Mouse (Mus musculus) layer of hippocampus, adult 2 months (tissue): ENCODE data around the gene Sh3bp4. TPM values are rescaled to one million over a fixed set of nuclear protein-coding genes. Genes with fewer than 3 reads are reported as not detected.
A peak's percentile ranks its signal among the peaks of the same experiment; 100 is the strongest.

ENCODE experiments used
- DNase-seq, 2 experiments: peaks; one replicate each; pipeline ENCODE4 v3.0.0; 2022; ENCODE audit warnings: low spot score in 2 of 2
- H3K27ac ChIP-seq: fragments of 200-600 bp; 2 replicates; pipeline ENCODE4 v1.8.1; 2022
- H3K4me3 ChIP-seq: fragments of 200-600 bp; 2 replicates; pipeline ENCODE4 v1.8.1; 2022; ENCODE audit warnings: mild to moderate bottlenecking
- CTCF ChIP-seq: fragments of 200-600 bp; conservative IDR thresholded peaks from 2 replicates; pipeline ENCODE4 v1.8.1; 2022; ENCODE audit warnings: antibody characterized with exemption, mild to moderate bottlenecking, moderate library complexity
- total RNA-seq, 2 experiments: library from RNA; stranded (reverse); gene quantifications; 2 replicates each; pipeline ENCODE4 v1.2.3; 2021

Sh3bp4 gene
- total RNA-seq, 2 experiments from 2014 or later = 21.9 to 24.8 TPM

GRCm38 (mm10) chr1:89105891-89106830 is 35.9 kb downstream of the Sh3bp4 start:
- no peak overlapping the region for H3K4me3 ChIP-seq
- no peak for TF ChIP-seq CTCF
- H3K27ac ChIP-seq = no peak overlapping the region
- no peak for DNase-seq

GRCm38 (mm10) chr1:89107466-89107865 is 37.3 kb downstream of the Sh3bp4 start:
- Histone ChIP-seq H3K4me3 (no peak overlapping the region), H3K27ac (no peak overlapping the region)
- no peak for DNase-seq
- TF ChIP-seq CTCF = no peak

- no peak overlapping the region for H3K27ac ChIP-seq
- TF ChIP-seq CTCF = no peak
- no peak for DNase-seq
- H3K4me3 ChIP-seq = no peak overlapping the region
These were observed 38.2 kb downstream of the Sh3bp4 start for GRCm38 (mm10) chr1:89108340-89108896.

GRCm38 (mm10) chr1:89109767-89110166 is 39.6 kb downstream of the Sh3bp4 start:
- TF ChIP-seq CTCF = no peak
- Histone ChIP-seq H3K27ac (no peak overlapping the region), H3K4me3 (no peak overlapping the region)
- DNase-seq = no peak

GRCm38 (mm10) chr1:89110767-89111534 is 40.7 kb downstream of the Sh3bp4 start:
- Histone ChIP-seq H3K27ac (no peak overlapping the region), H3K4me3 (no peak overlapping the region)
- no peak for TF ChIP-seq CTCF
- DNase-seq = no peak

GRCm38 (mm10) chr1:89112544-89112943 is 42.3 kb downstream of the Sh3bp4 start:
- no peak for DNase-seq
- no peak overlapping the region for H3K4me3 ChIP-seq
- no peak for TF ChIP-seq CTCF
- H3K27ac ChIP-seq = no peak overlapping the region

GRCm38 (mm10) chr1:89113731-89114130 is 43.5 kb downstream of the Sh3bp4 start:
- H3K27ac ChIP-seq = no peak overlapping the region
- no peak overlapping the region for H3K4me3 ChIP-seq
- no peak for DNase-seq
- no peak for TF ChIP-seq CTCF

- H3K4me3 ChIP-seq = no peak overlapping the region
- no peak overlapping the region for H3K27ac ChIP-seq
- no peak for TF ChIP-seq CTCF
- no peak for DNase-seq
These were observed 46.8 kb downstream of the Sh3bp4 start for GRCm38 (mm10) chr1:89117062-89117461.

- Histone ChIP-seq H3K4me3 (no peak overlapping the region), H3K27ac (0 out of 2 replicates have a peak overlapping the region, but pooled peaks have one; percentile 2)
- no peak for TF ChIP-seq CTCF
- no peak for DNase-seq
These were observed 47.9 kb downstream of the Sh3bp4 start for GRCm38 (mm10) chr1:89118076-89118475.

- Histone ChIP-seq H3K4me3 (no peak overlapping the region), H3K27ac (no peak overlapping the region)
- no peak for TF ChIP-seq CTCF
- DNase-seq = no peak
These were observed 48.6 kb downstream of the Sh3bp4 start for GRCm38 (mm10) chr1:89118836-89119235.

- TF ChIP-seq CTCF = no peak
- no peak for DNase-seq
These were observed 50.1 kb downstream of the Sh3bp4 start for GRCm38 (mm10) chr1:89120290-89120689.

GRCm38 (mm10) chr1:89121466-89121865 is 51.3 kb downstream of the Sh3bp4 start:
- Histone ChIP-seq H3K4me3 (no peak overlapping the region), H3K27ac (no peak overlapping the region)
- DNase-seq = no peak
- no peak for TF ChIP-seq CTCF

More at GRCm38 (mm10) chr1:89120290-89120689, 50.1 kb downstream of the Sh3bp4 start:
- Histone ChIP-seq H3K4me3 (no peak overlapping the region), H3K27ac (no peak overlapping the region)

- Histone ChIP-seq H3K4me3 (no peak overlapping the region), H3K27ac (no peak overlapping the region)
- no peak for TF ChIP-seq CTCF
- no peak for DNase-seq
These were observed 52.2 kb downstream of the Sh3bp4 start for GRCm38 (mm10) chr1:89122376-89122775.
